Mouse (Mus musculus): ENCODE results near the gene Rps6ka5. TPM values are rescaled to one million over a fixed set of nuclear protein-coding genes. Genes with fewer than 3 reads are reported as not detected.

Rps6ka5 gene
- polyA plus RNA-seq, 1 experiment, result 4.7 TPM

GRCm38 (mm10) chr12:100579221-100579620 lies 147.6 kb downstream of the Rps6ka5 start:
- H3K27me3 ChIP-seq (ENCODE audit: control insufficient read depth, insufficient read depth, low read length), result no peaks in the 10 kb centered on the region
- H3K4me3 ChIP-seq (ENCODE audit: control insufficient read depth, insufficient read depth, low read length), result no peak overlapping the region
- no peak for DNase-seq
- TF ChIP-seq CTCF (IDR thresholded peaks at IDR 0.05; ENCODE audit: borderline replicate concordance, control insufficient read depth, extremely low read depth, insufficient read depth, low read length, poor library complexity) (no peak), POLR2A (IDR thresholded peaks at IDR 0.05; ENCODE audit: control insufficient read depth, extremely low read depth, insufficient read depth, low read length, poor library complexity) (no peak)
- 92% methylated on average over 2 of the region's 2 CpGs for WGBS
- H3K36me3 ChIP-seq (ENCODE audit: control insufficient read depth, insufficient read depth, low read length), result peaks cover 9% of the 10 kb centered on the region
- no peaks in the 10 kb centered on the region for H3K4me1 ChIP-seq (replicated peaks; ENCODE audit: control insufficient read depth, insufficient read depth, low read length)
- no peak overlapping the region for H3K27ac ChIP-seq (ENCODE audit: control insufficient read depth, insufficient read depth, low read length)

GRCm38 (mm10) chr12:100578291-100578690 lies 148.5 kb downstream of the Rps6ka5 start:
- Histone ChIP-seq H3K27ac (ENCODE audit: control insufficient read depth, insufficient read depth, low read length) (no peak overlapping the region), H3K4me3 (ENCODE audit: control insufficient read depth, insufficient read depth, low read length) (no peak overlapping the region), H3K4me1 (replicated peaks; ENCODE audit: control insufficient read depth, insufficient read depth, low read length) (no peaks in the 10 kb centered on the region), H3K27me3 (ENCODE audit: control insufficient read depth, insufficient read depth, low read length) (no peaks in the 10 kb centered on the region), H3K36me3 (ENCODE audit: control insufficient read depth, insufficient read depth, low read length) (peaks cover 14% of the 10 kb centered on the region)
- 57% methylated on average over 2 of the region's 2 CpGs for WGBS
- peak; percentile 33 for DNase-seq
- TF ChIP-seq POLR2A (IDR thresholded peaks at IDR 0.05; ENCODE audit: control insufficient read depth, extremely low read depth, insufficient read depth, low read length, poor library complexity) (no peak), CTCF (IDR thresholded peaks at IDR 0.05; ENCODE audit: borderline replicate concordance, control insufficient read depth, extremely low read depth, insufficient read depth, low read length, poor library complexity) (no peak)

GRCm38 (mm10) chr12:100575739-100576138 lies 151.0 kb downstream of the Rps6ka5 start:
- Histone ChIP-seq H3K27ac (ENCODE audit: control insufficient read depth, insufficient read depth, low read length) (no peak overlapping the region), H3K36me3 (ENCODE audit: control insufficient read depth, insufficient read depth, low read length) (peaks cover 12% of the 10 kb centered on the region; the same call in 1 of the 2 replicates), H3K4me1 (replicated peaks; ENCODE audit: control insufficient read depth, insufficient read depth, low read length) (no peaks in the 10 kb centered on the region), H3K4me3 (ENCODE audit: control insufficient read depth, insufficient read depth, low read length) (no peak overlapping the region), H3K27me3 (ENCODE audit: control insufficient read depth, insufficient read depth, low read length) (no peaks in the 10 kb centered on the region)
- no peak for TF ChIP-seq POLR2A (IDR thresholded peaks at IDR 0.05; ENCODE audit: control insufficient read depth, extremely low read depth, insufficient read depth, low read length, poor library complexity)
- TF ChIP-seq CTCF (IDR thresholded peaks at IDR 0.05; ENCODE audit: borderline replicate concordance, control insufficient read depth, extremely low read depth, insufficient read depth, low read length, poor library complexity), result no peak
- 92% methylated on average over 3 of the region's 3 CpGs for WGBS
- no peak for DNase-seq

- Histone ChIP-seq H3K27me3 (ENCODE audit: control insufficient read depth, insufficient read depth, low read length) (no peaks in the 10 kb centered on the region), H3K4me3 (ENCODE audit: control insufficient read depth, insufficient read depth, low read length) (no peak overlapping the region), H3K27ac (ENCODE audit: control insufficient read depth, insufficient read depth, low read length) (no peak overlapping the region), H3K4me1 (replicated peaks; ENCODE audit: control insufficient read depth, insufficient read depth, low read length) (no peaks in the 10 kb centered on the region), H3K36me3 (ENCODE audit: control insufficient read depth, insufficient read depth, low read length) (peaks cover 12% of the 10 kb centered on the region; the same call in 1 of the 2 replicates)
- WGBS, result 94% methylated on average over 12 of the region's 12 CpGs
- TF ChIP-seq CTCF (IDR thresholded peaks at IDR 0.05; ENCODE audit: borderline replicate concordance, control insufficient read depth, extremely low read depth, insufficient read depth, low read length, poor library complexity) (no peak), POLR2A (IDR thresholded peaks at IDR 0.05; ENCODE audit: control insufficient read depth, extremely low read depth, insufficient read depth, low read length, poor library complexity) (no peak)
- DNase-seq, result no peak
Measured at GRCm38 (mm10) chr12:100570522-100571072, 156.2 kb downstream of the Rps6ka5 start.

- H3K36me3 ChIP-seq (ENCODE audit: control insufficient read depth, insufficient read depth, low read length), result peaks cover 9% of the 10 kb centered on the region; the same call in 1 of the 2 replicates
- H3K4me1 ChIP-seq (replicated peaks; ENCODE audit: control insufficient read depth, insufficient read depth, low read length), result no peaks in the 10 kb centered on the region
- no peak overlapping the region for H3K27ac ChIP-seq (ENCODE audit: control insufficient read depth, insufficient read depth, low read length)
- 97% methylated on average over 7 of the region's 7 CpGs for WGBS
- TF ChIP-seq POLR2A (IDR thresholded peaks at IDR 0.05; ENCODE audit: control insufficient read depth, extremely low read depth, insufficient read depth, low read length, poor library complexity) (no peak), CTCF (IDR thresholded peaks at IDR 0.05; ENCODE audit: borderline replicate concordance, control insufficient read depth, extremely low read depth, insufficient read depth, low read length, poor library complexity) (no peak)
- DNase-seq, result no peak
- no peaks in the 10 kb centered on the region for H3K27me3 ChIP-seq (ENCODE audit: control insufficient read depth, insufficient read depth, low read length)
- H3K4me3 ChIP-seq (ENCODE audit: control insufficient read depth, insufficient read depth, low read length), result no peak overlapping the region
Measured at GRCm38 (mm10) chr12:100568831-100569230, 158.0 kb downstream of the Rps6ka5 start.

- no peaks in the 10 kb centered on the region for H3K27me3 ChIP-seq (ENCODE audit: control insufficient read depth, insufficient read depth, low read length)
- TF ChIP-seq POLR2A (IDR thresholded peaks at IDR 0.05; ENCODE audit: control insufficient read depth, extremely low read depth, insufficient read depth, low read length, poor library complexity) (no peak), CTCF (IDR thresholded peaks at IDR 0.05; ENCODE audit: borderline replicate concordance, control insufficient read depth, extremely low read depth, insufficient read depth, low read length, poor library complexity) (no peak)
- H3K4me3 ChIP-seq (ENCODE audit: control insufficient read depth, insufficient read depth, low read length), result no peak overlapping the region
- H3K36me3 ChIP-seq (ENCODE audit: control insufficient read depth, insufficient read depth, low read length), result peaks cover 11% of the 10 kb centered on the region; the same call in 1 of the 2 replicates
- H3K27ac ChIP-seq (ENCODE audit: control insufficient read depth, insufficient read depth, low read length), result no peak overlapping the region
- no peaks in the 10 kb centered on the region for H3K4me1 ChIP-seq (replicated peaks; ENCODE audit: control insufficient read depth, insufficient read depth, low read length)
- DNase-seq, result no peak
- 94% methylated on average over 6 of the region's 6 CpGs for WGBS
Measured at GRCm38 (mm10) chr12:100568105-100568504, 158.7 kb downstream of the Rps6ka5 start.
